Mouse (Mus musculus): ENCODE results near the gene Tmem266.

Gene Tmem266

DNA sequence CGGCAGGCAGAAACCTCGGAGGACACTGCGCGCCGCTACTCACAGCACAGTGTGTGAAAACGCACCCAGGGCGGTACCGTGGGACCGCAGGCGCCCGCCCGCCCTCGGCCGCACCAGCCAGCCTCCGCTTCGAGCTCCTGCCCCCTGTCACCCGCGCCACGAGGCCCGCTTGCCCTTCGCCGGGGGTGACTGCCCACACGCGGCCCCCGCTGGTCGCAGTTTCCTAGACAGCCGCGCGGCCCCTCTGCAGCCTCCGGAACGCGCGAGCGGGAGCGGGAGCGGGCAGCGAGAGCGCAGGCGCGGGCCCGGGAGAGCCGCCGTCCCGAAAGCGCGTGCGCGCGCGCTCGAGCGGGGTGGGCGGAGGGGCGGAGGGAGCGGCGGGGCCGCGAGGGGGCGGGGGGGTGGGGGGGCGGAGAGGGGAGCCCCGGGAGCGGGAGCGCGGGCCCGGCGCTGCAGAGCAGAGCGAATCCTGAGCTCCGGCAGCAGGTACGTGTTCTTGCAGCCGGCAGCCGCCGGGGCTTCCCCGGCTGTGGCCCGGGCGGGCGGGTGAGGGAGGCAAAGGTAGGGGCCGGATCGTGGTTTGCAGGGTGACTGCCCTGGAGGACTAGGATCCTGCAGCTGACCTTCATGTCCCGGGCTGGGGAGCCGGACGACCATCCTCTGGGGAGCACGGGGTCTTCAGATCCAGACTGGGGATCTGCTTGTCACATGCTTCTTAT lies at the start of gene Tmem266, which contains the start of gene Nrg4:
Tmem266 (plus strand) TSS at position 399 of the 719 bp plus-strand sequence.
Nrg4 (minus strand) TSS at position 330 of the 719 bp plus-strand sequence.
- peak; percentile 49 to 62 for DNase-seq (ENCODE audit: low spot score in 2 of 2)

GRCm38 (mm10) chr9:55277562-55277961 lies 49.2 kb upstream of the Tmem266 start:
- DNase-seq (ENCODE audit: low spot score in 2 of 2): no peak

- no peak for DNase-seq (ENCODE audit: low spot score in 2 of 2)
Observed at GRCm38 (mm10) chr9:55279114-55279825, 47.4 kb upstream of the Tmem266 start.

DNA sequence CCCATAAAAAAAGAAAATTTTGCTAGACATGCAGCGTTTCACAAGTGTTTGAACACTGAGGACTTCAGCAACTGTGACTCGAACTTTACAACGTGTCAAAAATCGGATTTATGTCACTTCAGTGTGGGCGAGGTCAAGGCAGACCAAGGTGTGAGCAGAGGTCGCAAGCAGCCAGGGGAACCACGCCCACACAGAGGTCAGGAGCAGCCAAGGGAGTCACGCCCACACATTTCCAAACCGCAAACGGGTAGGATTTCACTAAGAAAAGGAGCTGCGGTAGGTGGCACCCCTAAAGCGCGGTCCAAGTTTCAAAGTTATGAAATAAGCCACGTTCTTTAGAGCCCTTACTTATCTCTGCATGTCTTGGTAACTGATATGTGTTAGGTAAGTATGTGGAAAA lies 43.2 kb upstream of the Tmem266 start:
- no peak for DNase-seq (ENCODE audit: low spot score in 2 of 2)

DNA sequence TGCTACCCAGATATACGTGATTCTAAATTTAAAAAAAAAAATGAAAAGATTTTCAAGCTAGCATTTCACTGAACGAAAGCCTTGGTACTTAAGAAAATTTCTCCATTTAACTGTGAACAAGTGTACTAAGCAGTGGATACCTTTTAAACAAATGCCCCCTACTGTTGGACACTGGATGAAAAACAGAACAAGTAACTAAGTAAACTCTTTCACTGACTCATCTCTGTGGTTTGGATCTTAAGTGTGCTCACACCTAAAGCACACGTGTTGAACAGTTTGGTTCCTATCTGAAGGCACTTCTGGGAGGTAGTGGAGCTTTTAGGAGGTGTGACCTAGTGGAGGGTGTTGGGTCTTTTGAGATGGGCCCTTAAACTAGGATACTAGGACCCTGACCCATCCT lies 41.5 kb upstream of the Tmem266 start:
- DNase-seq (ENCODE audit: low spot score in 2 of 2): no peak

GRCm38 (mm10) chr9:55289475-55290198 lies 37.1 kb upstream of the Tmem266 start:
- no peak for DNase-seq (ENCODE audit: low spot score in 2 of 2)

GRCm38 (mm10) chr9:55291966-55292365 lies 34.7 kb upstream of the Tmem266 start:
- DNase-seq (ENCODE audit: low spot score in 2 of 2): no peak

GRCm38 (mm10) chr9:55296221-55296620 lies 30.5 kb upstream of the Tmem266 start:
- no peak for DNase-seq (ENCODE audit: low spot score in 2 of 2)

DNA sequence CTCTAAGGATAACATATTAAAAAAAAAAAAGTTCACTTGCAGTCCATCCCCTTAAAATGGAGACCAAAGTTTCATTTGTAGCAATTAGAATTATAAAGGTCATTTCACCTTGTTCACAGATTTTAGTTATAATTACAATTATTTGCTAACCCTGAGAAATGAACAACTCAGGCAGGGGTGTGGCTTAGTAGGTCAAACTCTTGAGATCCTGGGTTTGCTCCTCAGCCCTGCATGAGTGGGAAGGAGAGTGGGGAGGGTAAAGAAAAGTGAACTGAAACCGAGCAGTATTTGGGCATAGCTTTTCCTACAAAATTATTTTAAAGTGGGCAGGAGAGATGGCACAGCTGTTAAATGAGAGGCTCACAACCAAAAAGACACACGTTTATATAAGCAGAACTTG lies 19.6 kb upstream of the Tmem266 start:
- no peak for DNase-seq (ENCODE audit: low spot score in 2 of 2)

DNA sequence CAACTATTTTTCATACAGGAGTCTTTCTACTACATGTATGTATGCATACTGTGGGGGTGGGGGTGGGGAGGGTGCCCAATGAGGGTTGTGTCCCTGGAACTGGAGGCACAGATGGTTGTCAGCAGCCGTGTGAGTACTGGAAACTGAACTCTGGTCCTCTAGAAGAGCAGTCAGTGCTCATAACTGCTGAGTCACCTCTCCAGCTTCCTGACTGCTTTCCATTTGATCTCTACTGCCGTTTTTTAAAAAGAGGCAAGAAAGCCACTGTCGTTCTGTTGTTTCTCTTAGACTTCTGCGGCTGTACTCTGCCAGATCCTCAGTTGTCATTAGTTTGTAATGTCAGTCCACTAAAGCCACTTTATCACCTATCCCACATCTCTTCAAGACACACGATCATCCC lies 19.2 kb upstream of the Tmem266 start:
- no peak for DNase-seq (ENCODE audit: low spot score in 2 of 2)

DNA sequence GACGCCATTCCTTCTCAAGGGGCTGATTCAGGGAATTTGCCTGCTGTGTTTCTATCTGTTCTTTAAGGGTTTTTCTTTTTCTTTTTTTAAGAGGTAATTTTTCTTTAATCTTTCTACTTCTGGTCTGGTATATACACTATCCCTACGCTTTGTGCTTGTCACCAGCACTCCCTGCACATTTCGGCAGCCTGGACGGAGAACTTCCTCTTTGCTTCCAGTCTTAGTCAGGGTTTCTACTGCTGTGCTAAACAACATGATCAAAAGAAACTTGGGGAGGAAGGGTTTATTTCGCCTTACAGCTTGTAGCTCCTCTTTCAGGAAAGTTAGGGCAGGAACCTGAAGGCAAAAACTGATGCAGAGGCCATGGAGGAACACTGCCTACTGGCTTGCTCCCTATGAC lies 18.3 kb upstream of the Tmem266 start:
- no peak for DNase-seq (ENCODE audit: low spot score in 2 of 2)

- peak; percentile 44 to 62 for DNase-seq (ENCODE audit: low spot score in 2 of 2)
Observed at GRCm38 (mm10) chr9:55311560-55311959, 15.2 kb upstream of the Tmem266 start.

DNA sequence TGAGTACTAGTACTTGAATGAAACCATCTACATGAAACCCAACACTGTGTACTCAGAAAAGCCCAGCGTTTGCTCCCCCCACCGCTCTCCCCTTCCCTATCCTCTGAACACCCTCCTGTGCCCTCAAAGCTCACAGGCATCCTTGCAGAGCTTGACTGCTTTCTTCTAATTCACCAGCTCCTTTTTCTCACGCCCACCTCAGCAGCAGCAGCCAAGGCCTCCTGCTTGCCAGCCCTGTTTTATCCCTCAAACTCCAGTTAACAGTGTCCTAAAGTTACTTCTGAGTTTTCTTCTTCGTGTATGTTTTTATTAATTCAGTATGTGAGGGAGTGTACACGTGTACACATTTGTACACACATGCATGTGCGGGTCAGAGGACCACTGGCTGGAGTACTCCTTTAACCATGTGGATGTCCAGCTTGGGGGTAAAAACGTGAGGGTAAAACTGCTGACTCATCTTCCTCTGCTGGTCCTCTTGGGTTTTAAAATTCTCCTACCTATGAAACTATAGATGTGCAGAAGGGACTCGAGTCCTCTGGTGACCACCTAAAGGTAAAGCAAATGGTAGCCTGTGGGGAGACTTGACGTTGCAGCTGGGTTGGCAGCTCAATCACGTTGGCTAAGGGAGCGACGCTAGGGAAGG lies 13.0 kb upstream of the Tmem266 start:
- no peak for DNase-seq (ENCODE audit: low spot score in 2 of 2)

DNA sequence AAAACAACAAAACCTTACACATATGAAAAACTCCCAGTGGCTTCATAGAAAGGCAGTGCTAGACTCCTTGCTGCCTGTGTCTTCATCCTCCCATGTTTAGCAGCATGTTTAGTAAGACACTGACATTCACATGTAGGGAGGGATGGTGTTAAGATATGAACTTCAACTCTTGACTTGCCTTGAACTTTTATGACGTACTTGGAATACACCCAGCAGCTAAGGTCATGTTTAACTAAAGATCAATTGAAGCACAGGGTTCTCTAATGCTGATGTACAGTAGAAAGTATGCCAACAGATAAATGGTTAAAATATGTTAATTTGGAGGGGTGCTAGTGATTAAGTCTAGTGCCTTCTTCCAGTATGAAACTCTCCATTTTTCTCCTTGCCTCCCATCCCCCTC lies 4.1 kb upstream of the Tmem266 start:
- DNase-seq (ENCODE audit: low spot score in 2 of 2): no peak

DNA sequence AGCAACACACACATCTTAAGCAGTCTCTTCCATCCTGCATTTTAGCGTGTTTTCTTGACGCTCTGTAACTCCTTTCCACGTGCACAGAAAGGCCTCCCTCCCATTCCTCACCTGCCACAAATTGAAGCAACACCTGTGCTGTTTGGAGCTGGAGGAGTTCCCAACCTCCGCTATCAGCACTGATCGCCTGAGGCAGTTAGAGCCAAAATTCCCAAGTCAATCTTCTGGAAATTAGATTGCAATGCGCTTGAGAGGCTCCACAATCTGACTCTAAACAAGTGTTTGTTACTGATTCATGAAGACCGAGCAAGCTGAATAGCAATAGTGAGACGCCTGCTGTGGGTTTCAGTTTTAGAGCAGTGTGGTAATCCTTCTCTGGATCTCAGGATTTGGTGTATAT lies 2.6 kb upstream of the Tmem266 start:
- DNase-seq (ENCODE audit: low spot score in 2 of 2): no peak

DNA sequence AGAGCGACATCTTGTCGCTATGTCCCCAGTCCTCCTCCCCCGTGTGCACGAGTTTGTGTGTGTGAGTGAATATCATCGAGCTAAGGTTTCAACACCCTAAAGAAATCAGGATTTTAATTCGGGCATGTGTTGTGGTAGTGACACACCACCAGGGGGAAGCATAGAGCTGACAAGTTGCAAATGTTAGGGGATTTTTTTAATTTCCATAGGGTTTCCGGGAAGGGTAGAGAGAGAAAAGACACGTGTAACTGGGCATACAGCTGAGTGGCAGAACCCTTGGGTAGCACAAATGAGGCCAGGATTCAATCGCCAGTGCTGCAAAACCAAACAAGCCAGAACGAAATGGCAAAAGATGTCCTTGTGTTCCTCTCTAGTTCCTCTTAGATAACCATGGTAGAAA lies 2.2 kb upstream of the Tmem266 start:
- no peak for DNase-seq (ENCODE audit: low spot score in 2 of 2)

DNA sequence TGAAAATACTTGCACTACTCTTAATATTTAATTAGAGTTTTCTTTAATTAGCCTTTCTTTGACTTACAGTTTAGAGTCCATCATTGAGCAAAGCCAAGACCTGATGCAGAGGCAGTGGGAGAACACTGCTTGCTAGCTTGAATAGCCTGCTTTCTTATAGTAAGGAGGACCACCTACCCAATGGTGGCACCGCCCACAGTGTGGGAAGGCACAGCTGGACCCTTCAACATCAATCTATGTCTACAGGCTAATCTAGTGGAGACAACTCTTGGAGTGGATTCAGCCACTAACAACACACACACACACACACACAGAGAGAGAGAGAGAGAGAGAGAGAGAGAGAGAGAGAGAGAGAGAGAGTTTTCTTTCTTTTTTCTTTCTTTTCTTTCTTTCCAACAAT lies 1.7 kb upstream of the Tmem266 start:
- no peak for DNase-seq (ENCODE audit: low spot score in 2 of 2)

DNA sequence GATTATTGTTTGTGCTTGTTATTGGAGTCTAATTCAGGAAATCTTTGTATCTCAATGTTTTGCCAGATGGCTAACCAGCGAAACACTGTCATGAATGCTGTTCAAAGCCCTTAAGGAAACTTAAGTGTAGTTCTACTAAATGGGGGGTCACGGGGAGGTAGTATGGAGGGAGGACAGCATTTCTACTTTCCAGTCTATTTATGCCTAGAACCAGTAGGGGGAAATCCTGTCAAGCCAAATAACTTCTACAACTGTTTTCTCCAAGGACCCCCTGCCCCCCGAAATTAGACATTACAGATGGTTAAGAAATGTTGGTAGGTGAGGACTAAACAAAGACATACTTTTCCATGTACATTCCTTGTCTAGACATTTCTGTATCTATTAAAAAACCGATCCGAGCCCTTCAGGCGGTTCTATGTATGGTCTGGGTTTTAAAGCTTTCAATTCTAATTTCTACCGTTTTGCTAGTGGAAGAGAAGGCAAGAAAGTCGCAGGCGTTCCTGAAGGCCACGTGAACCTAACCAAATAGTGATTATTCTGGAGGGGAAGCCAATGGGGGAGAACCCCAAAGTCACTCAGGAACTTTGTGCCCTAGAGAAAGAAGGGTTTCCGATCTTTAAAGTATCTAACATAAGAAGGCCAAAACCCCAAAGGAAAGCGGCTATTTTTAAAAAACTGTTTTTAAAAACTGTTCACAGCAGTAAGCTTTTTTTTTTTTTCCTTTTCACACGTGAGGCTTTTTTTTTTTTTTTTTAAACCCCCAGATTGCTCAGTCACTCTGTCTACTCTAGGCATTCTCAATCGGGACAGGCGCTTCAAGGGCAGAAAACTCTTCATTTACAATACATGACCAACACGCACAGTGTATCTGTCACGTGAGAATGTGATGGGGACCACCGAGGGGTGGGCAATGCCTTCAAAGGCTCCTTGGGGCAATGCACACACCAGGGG lies 874 bp upstream of the Tmem266 start:
- DNase-seq (ENCODE audit: low spot score in 2 of 2): no peak

- no peak for DNase-seq (ENCODE audit: low spot score in 2 of 2)
Observed at GRCm38 (mm10) chr9:55327234-55327615, 512 bp downstream of the Tmem266 start.

GRCm38 (mm10) chr9:55328151-55328918 lies 1.6 kb downstream of the Tmem266 start:
- DNase-seq (ENCODE audit: low spot score in 2 of 2): no peak

Measured in frontal cortex, postnatal 25 days (tissue).